Comparison of ENCODE assay signal across 13 mouse cellular contexts in the genomic region with DNA sequence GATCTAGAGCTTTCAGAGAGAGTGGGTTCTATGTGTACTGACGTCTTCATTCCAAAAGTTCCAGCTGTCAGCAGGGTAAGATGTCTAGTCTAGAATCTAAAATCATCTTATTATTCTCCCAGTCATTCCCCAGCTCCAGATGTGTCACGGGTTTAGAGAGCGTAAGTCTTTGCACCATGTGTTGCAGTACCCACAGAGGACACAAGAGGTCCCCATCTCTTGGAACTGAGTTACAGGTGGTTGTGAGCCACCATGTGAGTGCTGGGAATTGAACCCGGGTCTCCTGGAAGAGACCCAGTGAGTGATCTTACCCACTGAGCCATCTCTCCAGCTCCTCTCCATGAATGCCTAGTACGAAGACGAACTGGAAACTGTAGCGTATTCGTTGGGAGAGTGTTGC. TPM values are rescaled to one million over a fixed set of nuclear protein-coding genes. Genes with fewer than 3 reads are reported as not detected.
DNase-seq lines count a peak whose midpoint lies in the region; ATAC-seq and TF ChIP-seq lines count a peak whose summit lies in the region.
"Had no signal": no experiment of that assay in that cellular context is flagged by ENCODE, and none has a peak within 500 bp of the region (broad histone marks: within the 10 kb centered on the region; RNA-seq: fewer than 3 reads in every experiment).

No protein-coding gene starts in this region.

- H3K27me3 ChIP-seq in hindbrain, postnatal 0 days (ENCODE audit: insufficient read depth, low read length) = no peaks in the 10 kb centered on the region
- no peaks in the 10 kb centered on the region for H3K27me3 ChIP-seq in hindbrain, embryonic 12.5 days
- no peaks in the 10 kb centered on the region for H3K27me3 ChIP-seq in midbrain, postnatal 0 days (ENCODE audit: insufficient read depth, low read length)
- H3K27me3 ChIP-seq in midbrain, embryonic 16.5 days (ENCODE audit: control insufficient read depth, insufficient read depth, low read depth, low read length) = no peaks in the 10 kb centered on the region
- no peaks in the 10 kb centered on the region for H3K27me3 ChIP-seq in stomach, postnatal 0 days (ENCODE audit: control insufficient read depth, insufficient read depth, low read length)
- no peaks in the 10 kb centered on the region for H3K27me3 ChIP-seq in forebrain, embryonic 13.5 days
- H3K27me3 ChIP-seq: midbrain, embryonic 15.5 days had no signal

- no peaks in the 10 kb centered on the region for H3K4me1 ChIP-seq in hindbrain, postnatal 0 days (ENCODE audit: insufficient read depth, low read length)
- H3K4me1 ChIP-seq in hindbrain, embryonic 12.5 days = 0 out of 2 replicates have a peak, but pooled peaks cover 3% of the 10 kb centered on the region
- H3K4me1 ChIP-seq in midbrain, postnatal 0 days (ENCODE audit: insufficient read depth, low read length) = no peaks in the 10 kb centered on the region
- H3K4me1 ChIP-seq in midbrain, embryonic 16.5 days (ENCODE audit: control insufficient read depth, insufficient read depth, low read length) = peaks cover 6% of the 10 kb centered on the region
- H3K4me1 ChIP-seq in stomach, postnatal 0 days (replicated peaks; ENCODE audit: control insufficient read depth, insufficient read depth) = no peaks in the 10 kb centered on the region; the same call in 1 of the 2 replicates
- H3K4me1 ChIP-seq in forebrain, embryonic 13.5 days = peaks cover 4% of the 10 kb centered on the region

- no peak overlapping the region for H3K9ac ChIP-seq in hindbrain, postnatal 0 days (replicated peaks; ENCODE audit: low read length)
- H3K9ac ChIP-seq in hindbrain, embryonic 12.5 days = no peak overlapping the region
- no peak overlapping the region for H3K9ac ChIP-seq in midbrain, postnatal 0 days (replicated peaks; ENCODE audit: low read length, poor library complexity, severe bottlenecking)
- no peak overlapping the region for H3K9ac ChIP-seq in midbrain, embryonic 16.5 days (ENCODE audit: low read depth, low read length)
- H3K9ac ChIP-seq in stomach, postnatal 0 days (ENCODE audit: low read length) = no peak overlapping the region
- no peak overlapping the region for H3K9ac ChIP-seq in forebrain, embryonic 13.5 days
- H3K9ac ChIP-seq: midbrain, embryonic 15.5 days had no signal

- ATAC-seq in hindbrain, postnatal 0 days = no peak
- no peak for ATAC-seq in hindbrain, embryonic 12.5 days (ENCODE audit: low FRiP score)
- no peak for ATAC-seq in midbrain, postnatal 0 days (ENCODE audit: low FRiP score)
- no peak for ATAC-seq in midbrain, embryonic 16.5 days
- ATAC-seq in stomach, postnatal 0 days (ENCODE audit: low FRiP score, low TSS enrichment) = no peak
- ATAC-seq in forebrain, embryonic 13.5 days = no peak
- ATAC-seq: hindbrain, embryonic 16.5 days; midbrain, embryonic 15.5 days had no signal

- H3K4me3 ChIP-seq in hindbrain, postnatal 0 days (ENCODE audit: low read length) = no peak overlapping the region
- H3K4me3 ChIP-seq in hindbrain, embryonic 12.5 days = no peak overlapping the region
- H3K4me3 ChIP-seq in midbrain, postnatal 0 days (ENCODE audit: low read depth, low read length) = no peak overlapping the region
- no peak overlapping the region for H3K4me3 ChIP-seq in midbrain, embryonic 16.5 days (ENCODE audit: low read depth, low read length)
- H3K4me3 ChIP-seq in stomach, postnatal 0 days (ENCODE audit: low read depth, low read length) = no peak overlapping the region
- no peak overlapping the region for H3K4me3 ChIP-seq in forebrain, embryonic 13.5 days
- H3K4me3 ChIP-seq: midbrain, embryonic 15.5 days had no signal

- H3K36me3 ChIP-seq in hindbrain, postnatal 0 days (ENCODE audit: insufficient read depth, low read length) = peaks cover 25% of the 10 kb centered on the region; the same call in 1 of the 2 replicates
- H3K36me3 ChIP-seq in hindbrain, embryonic 12.5 days = peaks cover 18% of the 10 kb centered on the region
- H3K36me3 ChIP-seq in midbrain, postnatal 0 days (ENCODE audit: insufficient read depth, low read length) = peaks cover 21% of the 10 kb centered on the region
- H3K36me3 ChIP-seq in midbrain, embryonic 16.5 days (ENCODE audit: control insufficient read depth, insufficient read depth, low read length) = peaks cover 14% of the 10 kb centered on the region; the same call in 1 of the 2 replicates
- peaks cover 16% of the 10 kb centered on the region for H3K36me3 ChIP-seq in stomach, postnatal 0 days (ENCODE audit: control insufficient read depth, insufficient read depth, low read length)
- peaks cover 51% of the 10 kb centered on the region for H3K36me3 ChIP-seq in forebrain, embryonic 13.5 days (ENCODE audit: poor library complexity, severe bottlenecking)

- H3K27ac ChIP-seq in hindbrain, postnatal 0 days = no peak overlapping the region
- no peak overlapping the region for H3K27ac ChIP-seq in hindbrain, embryonic 12.5 days
- no peak overlapping the region for H3K27ac ChIP-seq in midbrain, postnatal 0 days (ENCODE audit: low read depth, low read length)
- H3K27ac ChIP-seq in midbrain, embryonic 16.5 days (ENCODE audit: low read length) = no peak overlapping the region
- no peak overlapping the region for H3K27ac ChIP-seq in stomach, postnatal 0 days (replicated peaks)
- H3K27ac ChIP-seq in forebrain, embryonic 13.5 days = no peak overlapping the region
- H3K27ac ChIP-seq: midbrain, embryonic 15.5 days had no signal

- no peaks in the 10 kb centered on the region for H3K9me3 ChIP-seq in hindbrain, postnatal 0 days (ENCODE audit: low read length)
- no peaks in the 10 kb centered on the region for H3K9me3 ChIP-seq in hindbrain, embryonic 12.5 days (replicated peaks)
- no peaks in the 10 kb centered on the region for H3K9me3 ChIP-seq in midbrain, postnatal 0 days (ENCODE audit: low read length)
- H3K9me3 ChIP-seq in midbrain, embryonic 16.5 days (replicated peaks; ENCODE audit: control insufficient read depth, low read length, poor library complexity, severe bottlenecking) = no peaks in the 10 kb centered on the region; the same call in 1 of the 2 replicates
- H3K9me3 ChIP-seq in stomach, postnatal 0 days (ENCODE audit: control insufficient read depth, low read length) = no peaks in the 10 kb centered on the region
- no peaks in the 10 kb centered on the region for H3K9me3 ChIP-seq in forebrain, embryonic 13.5 days (replicated peaks)
- H3K9me3 ChIP-seq: midbrain, embryonic 15.5 days had no signal

- TF ChIP-seq EP300 in stomach, postnatal 0 days (optimal IDR thresholded peaks at IDR 0.05) = no peak

- no peak for DNase-seq in hindbrain, postnatal 0 days (ENCODE audit: low spot score)
- DNase-seq in midbrain, postnatal 0 days (ENCODE audit: low spot score) = no peak
- peak; percentile 22 for DNase-seq in NIH3T3 (ENCODE audit: low read depth)
- DNase-seq in stomach, postnatal 0 days (ENCODE audit: low spot score) = no peak
- DNase-seq: cerebellum, postnatal 10 days; gastrocnemius, postnatal 25 days; lung, postnatal 4 days; right cerebral cortex, postnatal 14 days had no signal

- WGBS in hindbrain, postnatal 0 days = 97% methylated on average over 8 of the region's 8 CpGs
- WGBS in hindbrain, embryonic 12.5 days = 98% methylated on average over 8 of the region's 8 CpGs
- 95% methylated on average over 8 of the region's 8 CpGs for WGBS in midbrain, postnatal 0 days
- 96% methylated on average over 8 of the region's 8 CpGs for WGBS in midbrain, embryonic 16.5 days
- 97% methylated on average over 8 of the region's 8 CpGs for WGBS in stomach, postnatal 0 days
- 97% methylated on average over 8 of the region's 8 CpGs for WGBS in forebrain, embryonic 13.5 days

- peak; percentile 20; the same call in 1 of the 2 replicates for TF ChIP-seq CTCF in hindbrain, postnatal 0 days (IDR thresholded peaks at IDR 0.05; ENCODE audit: low read depth)
- TF ChIP-seq CTCF in midbrain, postnatal 0 days (IDR thresholded peaks at IDR 0.05) = peak; percentile 33
- peak; percentile 33 for TF ChIP-seq CTCF in stomach, postnatal 0 days (IDR thresholded peaks at IDR 0.05; ENCODE audit: low read depth)

- H3K4me2 ChIP-seq in hindbrain, postnatal 0 days (ENCODE audit: low read depth, low read length) = no peak overlapping the region
- no peak overlapping the region for H3K4me2 ChIP-seq in hindbrain, embryonic 12.5 days (replicated peaks)
- H3K4me2 ChIP-seq in midbrain, postnatal 0 days (ENCODE audit: low read depth, low read length, poor library complexity, severe bottlenecking) = no peak overlapping the region
- H3K4me2 ChIP-seq in midbrain, embryonic 16.5 days (ENCODE audit: low read length) = no peak overlapping the region
- H3K4me2 ChIP-seq in stomach, postnatal 0 days (replicated peaks; ENCODE audit: low read depth) = no peak overlapping the region
- H3K4me2 ChIP-seq in forebrain, embryonic 13.5 days = no peak overlapping the region
- H3K4me2 ChIP-seq: midbrain, embryonic 15.5 days had no signal

RNA-seq across cellular contexts. Expression of a gene that starts 6.9 kb away (rescaled TPM):
- 26.7 and 29.9 TPM in 2 replicates for total RNA-seq in hindbrain, postnatal 0 days (2014; rRNA removed)
- 39.0 and 40.3 TPM in 2 replicates for polyA plus RNA-seq in hindbrain, postnatal 0 days (2015; fragmentation: Nextera tagmentation; extraction: Ambion mirVana)
- polyA plus RNA-seq in hindbrain, embryonic 12.5 days (2016; fragmentation: Nextera tagmentation; extraction: Ambion mirVana) = 39.4 and 39.9 TPM in 2 replicates
- 33.2 and 38.9 TPM in 2 replicates for total RNA-seq in midbrain, postnatal 0 days (2014; rRNA removed)
- polyA plus RNA-seq in midbrain, postnatal 0 days (2015; fragmentation: Nextera tagmentation; extraction: Ambion mirVana) = 37.4 and 40.9 TPM in 2 replicates
- 41.6 and 44.2 TPM in 2 replicates for polyA plus RNA-seq in midbrain, embryonic 16.5 days (2015; fragmentation: Nextera tagmentation; extraction: Ambion mirVana)
- polyA plus RNA-seq in stomach, postnatal 0 days (2015; fragmentation: Nextera tagmentation; extraction: Ambion mirVana) = 29.4 and 30.8 TPM in 2 replicates
- 43.2 and 44.3 TPM in 2 replicates for polyA plus RNA-seq in forebrain, embryonic 13.5 days (2015; fragmentation: Nextera tagmentation; extraction: Ambion mirVana)

RNA-seq across cellular contexts. Expression of a gene that starts 13.9 kb away (rescaled TPM):
- total RNA-seq in hindbrain, postnatal 0 days (2014; rRNA removed) = 7.9 and 11.4 TPM in 2 replicates
- 12.5 and 16.3 TPM in 2 replicates for polyA plus RNA-seq in hindbrain, postnatal 0 days (2015; fragmentation: Nextera tagmentation; extraction: Ambion mirVana)
- polyA plus RNA-seq in hindbrain, embryonic 12.5 days (2016; fragmentation: Nextera tagmentation; extraction: Ambion mirVana) = 37.0 and 39.8 TPM in 2 replicates
- 4.1 and 7.5 TPM in 2 replicates for total RNA-seq in midbrain, postnatal 0 days (2014; rRNA removed)
- polyA plus RNA-seq in midbrain, postnatal 0 days (2015; fragmentation: Nextera tagmentation; extraction: Ambion mirVana) = 5.1 and 5.4 TPM in 2 replicates
- 6.6 and 8.4 TPM in 2 replicates for polyA plus RNA-seq in midbrain, embryonic 16.5 days (2015; fragmentation: Nextera tagmentation; extraction: Ambion mirVana)
- 14.7 and 17.0 TPM in 2 replicates for polyA plus RNA-seq in stomach, postnatal 0 days (2015; fragmentation: Nextera tagmentation; extraction: Ambion mirVana)
- polyA plus RNA-seq in forebrain, embryonic 13.5 days (2015; fragmentation: Nextera tagmentation; extraction: Ambion mirVana) = 49.3 and 51.4 TPM in 2 replicates

RNA-seq across cellular contexts. Expression of a gene that starts 27.6 kb away (rescaled TPM):
- 7.1 and 8.5 TPM in 2 replicates for total RNA-seq in hindbrain, postnatal 0 days (2014; rRNA removed)
- 5.0 and 5.4 TPM in 2 replicates for polyA plus RNA-seq in hindbrain, postnatal 0 days (2015; fragmentation: Nextera tagmentation; extraction: Ambion mirVana)
- polyA plus RNA-seq in hindbrain, embryonic 12.5 days (2016; fragmentation: Nextera tagmentation; extraction: Ambion mirVana) = 9.2 and 12.1 TPM in 2 replicates
- 3.0 and 5.4 TPM in 2 replicates for total RNA-seq in midbrain, postnatal 0 days (2014; rRNA removed)
- polyA plus RNA-seq in midbrain, postnatal 0 days (2015; fragmentation: Nextera tagmentation; extraction: Ambion mirVana) = 4.5 and 4.6 TPM in 2 replicates
- 7.1 and 7.3 TPM in 2 replicates for polyA plus RNA-seq in midbrain, embryonic 16.5 days (2015; fragmentation: Nextera tagmentation; extraction: Ambion mirVana)
- polyA plus RNA-seq in stomach, postnatal 0 days (2015; fragmentation: Nextera tagmentation; extraction: Ambion mirVana) = 7.3 and 8.0 TPM in 2 replicates
- polyA plus RNA-seq in forebrain, embryonic 13.5 days (2015; fragmentation: Nextera tagmentation; extraction: Ambion mirVana) = 5.9 and 6.6 TPM in 2 replicates

RNA-seq across cellular contexts. Expression of a gene that starts 33.2 kb away (rescaled TPM):
- 1.5 and 3.2 TPM in 2 replicates for total RNA-seq in hindbrain, postnatal 0 days (2014; rRNA removed)
- polyA plus RNA-seq in hindbrain, postnatal 0 days (2015; fragmentation: Nextera tagmentation; extraction: Ambion mirVana) = 6.9 and 7.1 TPM in 2 replicates
- 9.8 and 10.0 TPM in 2 replicates for polyA plus RNA-seq in hindbrain, embryonic 12.5 days (2016; fragmentation: Nextera tagmentation; extraction: Ambion mirVana)
- 4.1 and 4.4 TPM in 2 replicates for total RNA-seq in midbrain, postnatal 0 days (2014; rRNA removed)
- 5.1 and 6.8 TPM in 2 replicates for polyA plus RNA-seq in midbrain, postnatal 0 days (2015; fragmentation: Nextera tagmentation; extraction: Ambion mirVana)
- polyA plus RNA-seq in midbrain, embryonic 16.5 days (2015; fragmentation: Nextera tagmentation; extraction: Ambion mirVana) = 6.1 and 9.1 TPM in 2 replicates
- polyA plus RNA-seq in stomach, postnatal 0 days (2015; fragmentation: Nextera tagmentation; extraction: Ambion mirVana) = 2.6 TPM in 2 replicates
- 7.0 and 7.2 TPM in 2 replicates for polyA plus RNA-seq in forebrain, embryonic 13.5 days (2015; fragmentation: Nextera tagmentation; extraction: Ambion mirVana)
